Mouse (Mus musculus): ENCODE data around the gene Myo9a.
"Not testable (repeated sequence)": the region's sequence is repeated elsewhere in the genome, so short reads cannot be mapped to it uniquely, and the experiment has no call there.

The Myo9a gene

GRCm38 (mm10) chr9:59751966-59752365 lies 1.3 kb downstream of the Myo9a start:
- DNase-seq, result no peak

- DNase-seq, result no peak
These were observed 4.5 kb downstream of the Myo9a start for GRCm38 (mm10) chr9:59755199-59755598.

GRCm38 (mm10) chr9:59757016-59757415 lies 6.3 kb downstream of the Myo9a start:
- DNase-seq, result not testable (repeated sequence)

GRCm38 (mm10) chr9:59760515-59760914 lies 9.8 kb downstream of the Myo9a start:
- DNase-seq, result no peak

GRCm38 (mm10) chr9:59766966-59767461 lies 16.3 kb downstream of the Myo9a start:
- not testable (repeated sequence) for DNase-seq

- DNase-seq, result not testable (repeated sequence)
These were observed 55.5 kb downstream of the Myo9a start for GRCm38 (mm10) chr9:59806046-59806774.

GRCm38 (mm10) chr9:59884551-59884950 lies 133.9 kb downstream of the Myo9a start:
- DNase-seq, result no peak

GRCm38 (mm10) chr9:59903382-59903781 lies 152.7 kb downstream of the Myo9a start:
- DNase-seq, result no peak

GRCm38 (mm10) chr9:59914761-59915160 lies 164.1 kb downstream of the Myo9a start:
- DNase-seq, result no peak

- DNase-seq, result no peak
These were observed 179.6 kb downstream of the Myo9a start for GRCm38 (mm10) chr9:59930248-59930647.

- DNase-seq, result not testable (repeated sequence)
These were observed 185.2 kb downstream of the Myo9a start for GRCm38 (mm10) chr9:59935866-59936265.

GRCm38 (mm10) chr9:59938529-59938928 lies 187.8 kb downstream of the Myo9a start:
- no peak for DNase-seq

- DNase-seq, result no peak
These were observed 189.0 kb downstream of the Myo9a start for GRCm38 (mm10) chr9:59939691-59940090.

GRCm38 (mm10) chr9:59940913-59941884 lies 190.5 kb downstream of the Myo9a start:
- no peak for DNase-seq

GRCm38 (mm10) chr9:59941885-59942350 lies 191.2 kb downstream of the Myo9a start:
- DNase-seq, result no peak

GRCm38 (mm10) chr9:59942501-59943085 lies 191.9 kb downstream of the Myo9a start:
- DNase-seq, result no peak

- no peak for DNase-seq
These were observed 193.1 kb downstream of the Myo9a start for GRCm38 (mm10) chr9:59943826-59944225.

GRCm38 (mm10) chr9:59945241-59945640 lies 194.5 kb downstream of the Myo9a start:
- no peak for DNase-seq

GRCm38 (mm10) chr9:59947271-59947670 lies 196.6 kb downstream of the Myo9a start:
- DNase-seq, result no peak

- no peak for DNase-seq
These were observed 197.5 kb downstream of the Myo9a start for GRCm38 (mm10) chr9:59948226-59948625.

GRCm38 (mm10) chr9:59948691-59949250 lies 198.1 kb downstream of the Myo9a start:
- no peak for DNase-seq

- DNase-seq, result no peak
These were observed 198.8 kb downstream of the Myo9a start for GRCm38 (mm10) chr9:59949511-59949910.

GRCm38 (mm10) chr9:59949981-59950380 lies 199.3 kb downstream of the Myo9a start:
- DNase-seq, result no peak

Data from right cerebral cortex, postnatal 25 days (tissue).